Mouse (Mus musculus): ENCODE measurements around the gene Rara. TPM values are rescaled to one million over a fixed set of nuclear protein-coding genes. Genes with fewer than 3 reads are reported as not detected.

The Rara gene
- total and polyA plus RNA-seq, 3 experiments: 12.1 to 13.7 TPM; not detected in 1

- no peaks in the 10 kb centered on the region for H3K27me3 ChIP-seq (ENCODE audit: control insufficient read depth in 1 of 2, insufficient read depth in 2 of 2, low read length in 2 of 2)
- peaks cover 0 to 4% of the 10 kb centered on the region in 2 experiments; a peak in 2 of 4 replicates for H3K36me3 ChIP-seq (ENCODE audit: control insufficient read depth in 1 of 2, insufficient read depth in 2 of 2, low read length in 2 of 2)
- peaks cover 11 to 24% of the 10 kb centered on the region in 2 experiments; a peak in 3 of 4 replicates for H3K4me1 ChIP-seq (ENCODE audit: control insufficient read depth in 1 of 2, insufficient read depth in 2 of 2, low read length in 2 of 2)
- no peak overlapping the region for H3K27ac ChIP-seq (ENCODE audit: control insufficient read depth, low read depth, low read length)
- no peak for TF ChIP-seq KAT2A (conservative IDR thresholded peaks at IDR 0.05; ENCODE audit: low read depth, low read length)
- TF ChIP-seq NRF1 (IDR thresholded peaks at IDR 0.05; ENCODE audit: insufficient read depth, low read depth, low read length, poor library complexity, severe bottlenecking): no peak
- no peak overlapping the region for H3K9ac ChIP-seq (ENCODE audit: control insufficient read depth, low read depth, low read length, poor library complexity, severe bottlenecking)
- DNase-seq (ENCODE audit: low read depth, low spot score): no peak
- no peak overlapping the region for H3K4me3 ChIP-seq (ENCODE audit: control insufficient read depth in 1 of 2, insufficient read depth in 1 of 2, low read depth in 2 of 2, low read length in 2 of 2)
- H3K9me3 ChIP-seq (replicated peaks; ENCODE audit: insufficient read depth, low read length): no peaks in the 10 kb centered on the region
- peaks cover 9% of the 10 kb centered on the region for H3K79me2 ChIP-seq (ENCODE audit: control insufficient read depth, insufficient read depth, low read length, poor library complexity)
These were observed 6.7 kb downstream of the Rara start for GRCm38 (mm10) chr11:98934367-98934766.

- H3K79me2 ChIP-seq (ENCODE audit: control insufficient read depth, insufficient read depth, low read length, poor library complexity): peaks cover 12% of the 10 kb centered on the region
- DNase-seq (ENCODE audit: low read depth, low spot score): no peak
- H3K36me3 ChIP-seq (ENCODE audit: control insufficient read depth in 1 of 2, insufficient read depth in 2 of 2, low read length in 2 of 2): peaks cover 0 to 4% of the 10 kb centered on the region in 2 experiments; a peak in 2 of 4 replicates
- no peak overlapping the region for H3K9ac ChIP-seq (ENCODE audit: control insufficient read depth, low read depth, low read length, poor library complexity, severe bottlenecking)
- no peak overlapping the region for H3K4me3 ChIP-seq (ENCODE audit: control insufficient read depth in 1 of 2, insufficient read depth in 1 of 2, low read depth in 2 of 2, low read length in 2 of 2)
- H3K27ac ChIP-seq (ENCODE audit: control insufficient read depth, low read depth, low read length): no peak overlapping the region
- H3K4me1 ChIP-seq (ENCODE audit: control insufficient read depth in 1 of 2, insufficient read depth in 2 of 2, low read length in 2 of 2): peaks cover 11 to 24% of the 10 kb centered on the region in 2 experiments; a peak in 3 of 4 replicates
- no peaks in the 10 kb centered on the region for H3K9me3 ChIP-seq (replicated peaks; ENCODE audit: insufficient read depth, low read length)
- TF ChIP-seq ZKSCAN1 (IDR thresholded peaks at IDR 0.05; ENCODE audit: low read depth, low read length): no peak
- TF ChIP-seq UBTF (IDR thresholded peaks at IDR 0.05; ENCODE audit: borderline replicate concordance, insufficient read depth, low read depth, low read length): no peak
- H3K27me3 ChIP-seq (ENCODE audit: control insufficient read depth in 1 of 2, insufficient read depth in 2 of 2, low read length in 2 of 2): no peaks in the 10 kb centered on the region
These were observed 7.5 kb downstream of the Rara start for GRCm38 (mm10) chr11:98935123-98935522.

DNA sequence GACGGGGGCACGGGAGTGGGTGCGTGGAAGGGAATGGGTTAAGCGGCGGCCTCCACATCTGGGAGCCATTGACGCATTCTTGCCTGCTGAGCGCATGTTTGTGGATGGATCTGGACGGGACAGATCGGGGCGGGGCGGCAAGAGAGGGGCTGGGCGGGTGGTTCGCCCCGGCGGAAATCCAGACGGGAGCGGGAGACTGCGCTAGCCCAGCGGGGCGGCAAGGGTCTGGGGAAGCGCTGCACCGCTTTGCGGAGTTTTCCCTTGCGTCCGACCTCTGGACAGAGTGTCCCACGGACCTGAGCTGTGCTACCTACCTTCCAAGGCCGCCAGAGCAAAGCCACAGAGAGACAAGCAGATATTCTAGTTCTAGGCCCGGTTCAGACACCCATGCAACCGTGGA, 8.6 kb downstream of the Rara start:
- no peak overlapping the region for H3K9ac ChIP-seq (ENCODE audit: control insufficient read depth, low read depth, low read length, poor library complexity, severe bottlenecking)
- no peak for DNase-seq (ENCODE audit: low read depth, low spot score)
- no peak for TF ChIP-seq MYC (IDR thresholded peaks at IDR 0.05; ENCODE audit: low read depth, low read length)
- no peak for TF ChIP-seq POLR2AphosphoS5 (IDR thresholded peaks at IDR 0.05; ENCODE audit: borderline replicate concordance, low read depth, low read length)
- no peak for TF ChIP-seq TAL1 (IDR thresholded peaks at IDR 0.05; ENCODE audit: low read length)
- TF ChIP-seq USF2 (IDR thresholded peaks at IDR 0.05; ENCODE audit: borderline replicate concordance in 1 of 2, insufficient read depth in 1 of 2, low read depth in 1 of 2, low read length in 2 of 2): no peak
- TF ChIP-seq POLR2AphosphoS2 (IDR thresholded peaks at IDR 0.05; ENCODE audit: low read length): no peak
- TF ChIP-seq SMC3 (IDR thresholded peaks at IDR 0.05; ENCODE audit: low read depth, low read length): no peak
- no peak for TF ChIP-seq CTCF (IDR thresholded peaks at IDR 0.05 in 2 of 3, conservative IDR thresholded peaks at IDR 0.05 in 1 of 3; ENCODE audit: control insufficient read depth in 1 of 3, insufficient read depth in 1 of 3, low read depth in 2 of 3, low read length in 3 of 3, poor library complexity in 1 of 3, severe bottlenecking in 1 of 3)
- TF ChIP-seq MEF2A (IDR thresholded peaks at IDR 0.05; ENCODE audit: extremely low read depth, insufficient replicate concordance, low read depth, low read length, poor library complexity, severe bottlenecking): no peak
- no peak for TF ChIP-seq ZKSCAN1 (IDR thresholded peaks at IDR 0.05; ENCODE audit: low read depth, low read length)
- TF ChIP-seq GATA1 (IDR thresholded peaks at IDR 0.05; ENCODE audit: low read depth, low read length): no peak
- no peak for TF ChIP-seq BHLHE40 (IDR thresholded peaks at IDR 0.05; ENCODE audit: borderline replicate concordance, low read depth, low read length)
- TF ChIP-seq ETS1 (IDR thresholded peaks at IDR 0.05; ENCODE audit: low read depth, low read length): no peak
- no peak for TF ChIP-seq EP300 (IDR thresholded peaks at IDR 0.05; ENCODE audit: low read depth in 1 of 2, low read length in 2 of 2)
- no peak for TF ChIP-seq ELF1 (IDR thresholded peaks at IDR 0.05; ENCODE audit: low read depth, low read length)
- TF ChIP-seq POLR2A (IDR thresholded peaks at IDR 0.05; ENCODE audit: control insufficient read depth in 1 of 2, insufficient read depth in 1 of 2, low read depth in 1 of 2, low read length in 2 of 2, poor library complexity in 1 of 2): no peak
- no peak for TF ChIP-seq ZNF384 (IDR thresholded peaks at IDR 0.05; ENCODE audit: low read depth, low read length)
- H3K9me3 ChIP-seq (replicated peaks; ENCODE audit: insufficient read depth, low read length): no peaks in the 10 kb centered on the region
- H3K4me1 ChIP-seq (ENCODE audit: control insufficient read depth in 1 of 2, insufficient read depth in 2 of 2, low read length in 2 of 2): peaks cover 15 to 32% of the 10 kb centered on the region in 2 experiments
- no peak overlapping the region for H3K4me3 ChIP-seq (ENCODE audit: control insufficient read depth in 1 of 2, insufficient read depth in 1 of 2, low read depth in 2 of 2, low read length in 2 of 2)
- H3K27me3 ChIP-seq (ENCODE audit: control insufficient read depth in 1 of 2, insufficient read depth in 2 of 2, low read length in 2 of 2): no peaks in the 10 kb centered on the region
- H3K36me3 ChIP-seq (ENCODE audit: control insufficient read depth in 1 of 2, insufficient read depth in 2 of 2, low read length in 2 of 2): peaks cover 0 to 7% of the 10 kb centered on the region in 2 experiments; a peak in 2 of 4 replicates
- H3K79me2 ChIP-seq (ENCODE audit: control insufficient read depth, insufficient read depth, low read length, poor library complexity): peaks cover 14% of the 10 kb centered on the region
- H3K27ac ChIP-seq (ENCODE audit: control insufficient read depth, low read depth, low read length): no peak overlapping the region
